Mouse (Mus musculus) urinary bladder, postnatal 14 days (tissue): Measurements from ENCODE around the gene Fa2h.

Experiments
- DNase-seq: peaks from one replicate; pipeline ENCODE4 v3.0.0; 2021; ENCODE audit warnings: low spot score

The Fa2h gene

DNA sequence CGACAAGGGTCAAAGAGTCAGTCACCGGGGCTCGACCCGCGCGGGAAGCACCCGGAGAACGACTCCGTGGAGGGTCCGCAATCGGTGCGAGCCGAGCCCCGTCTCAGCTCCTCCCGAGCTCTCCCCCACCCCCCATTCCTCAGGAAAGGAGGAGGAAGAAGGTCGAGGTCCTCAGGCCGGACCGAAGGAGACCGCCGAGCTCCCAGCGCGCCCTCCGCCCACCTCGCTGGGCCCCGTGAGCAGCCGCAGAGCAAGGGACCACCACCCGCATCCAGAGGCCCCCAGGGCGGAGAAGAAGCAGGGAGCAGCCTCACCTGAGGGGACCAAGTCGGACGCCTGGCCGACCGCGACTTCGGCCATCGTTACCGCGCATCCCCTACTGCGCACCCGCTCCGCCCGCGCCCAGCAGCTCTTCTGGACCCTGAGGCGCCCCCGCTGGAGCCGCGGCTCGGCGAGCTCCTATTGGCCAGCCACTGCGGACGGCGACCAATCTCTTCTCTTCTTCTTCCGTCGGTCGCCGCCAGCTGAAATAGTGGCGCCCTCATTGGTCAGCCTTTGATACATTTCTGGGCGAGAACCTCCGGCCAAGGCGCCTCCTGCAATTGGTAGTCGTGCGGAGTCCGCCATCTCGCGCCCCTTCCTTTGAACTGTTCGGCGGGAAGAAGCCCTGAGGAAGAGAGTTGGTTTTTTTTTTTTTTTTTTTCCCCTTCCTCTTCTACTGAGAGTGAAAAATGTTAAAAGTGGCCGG is 93.6 kb downstream of the Fa2h start, which contains the start of gene Rfwd3:
Gene Rfwd3 (minus strand): TSS at position 402 of the 748 bp plus-strand sequence.
- DNase-seq: peak; percentile 97

DNA sequence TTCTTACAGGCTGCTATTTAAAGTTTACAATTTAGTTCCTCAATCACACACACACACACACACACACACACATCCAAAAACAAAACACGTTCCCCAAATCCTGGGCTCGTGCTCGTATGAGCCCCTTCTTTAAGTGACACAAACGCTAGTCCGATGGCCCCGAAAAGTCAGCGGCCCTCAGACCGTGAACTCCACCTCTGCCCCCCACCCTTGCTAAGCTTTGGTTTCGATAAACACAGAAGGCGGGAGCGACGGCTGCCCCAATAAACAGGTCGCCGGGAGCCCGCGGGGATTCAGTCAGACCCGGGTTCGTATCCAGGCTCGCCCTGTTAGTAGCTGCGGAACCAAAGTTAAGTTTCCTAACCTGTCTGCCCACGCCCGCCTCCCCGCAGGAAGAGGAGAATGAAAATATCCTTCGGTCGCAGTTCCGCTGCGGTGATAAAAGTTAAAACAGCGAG is 94.2 kb downstream of the Fa2h start:
- DNase-seq: peak; percentile 59

DNA sequence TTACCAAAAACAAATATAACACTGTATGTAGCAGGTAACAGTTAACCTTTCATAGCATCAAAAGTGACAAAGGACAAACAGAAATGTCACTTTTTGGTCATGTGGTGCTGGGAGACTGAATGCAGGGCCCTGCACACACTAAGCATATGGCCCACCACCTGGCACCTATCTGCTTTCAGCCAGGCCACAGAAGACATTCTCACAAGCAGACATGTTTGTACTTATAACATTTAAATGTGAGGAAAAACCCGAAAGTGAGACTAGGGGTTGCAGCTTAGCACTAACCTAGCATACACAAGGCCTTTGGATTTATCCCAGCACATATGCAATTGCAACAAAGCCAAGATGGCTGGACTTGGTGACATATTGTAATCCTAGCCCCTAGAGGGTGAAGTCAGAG is 95.6 kb downstream of the Fa2h start:
- DNase-seq: no peak
